Mouse (Mus musculus) retina, adult 2 months (tissue): ENCODE measurements around the gene Ltbp1.

ENCODE experiments used
- DNase-seq: peaks from one replicate; pipeline ENCODE4 v3.0.0-alpha.2; 2012; ENCODE audit warnings: low read depth, low spot score

Gene Ltbp1

GRCm38 (mm10) chr17:75355431-75355830, 350.1 kb downstream of the Ltbp1 start:
- DNase-seq, result no peak

- DNase-seq, result no peak
Observed at GRCm38 (mm10) chr17:75360111-75360510, 354.7 kb downstream of the Ltbp1 start.

- DNase-seq, result no peak
Observed at GRCm38 (mm10) chr17:75366332-75366731, 361.0 kb downstream of the Ltbp1 start.

GRCm38 (mm10) chr17:75367486-75368155, 362.3 kb downstream of the Ltbp1 start:
- DNase-seq, result no peak

GRCm38 (mm10) chr17:75368580-75368979, 363.2 kb downstream of the Ltbp1 start:
- no peak for DNase-seq

- DNase-seq, result no peak
Observed at GRCm38 (mm10) chr17:75369351-75369750, 364.0 kb downstream of the Ltbp1 start.

GRCm38 (mm10) chr17:75370120-75370519, 364.8 kb downstream of the Ltbp1 start:
- no peak for DNase-seq

GRCm38 (mm10) chr17:75371650-75372049, 366.3 kb downstream of the Ltbp1 start:
- no peak for DNase-seq

GRCm38 (mm10) chr17:75372371-75372770, 367.0 kb downstream of the Ltbp1 start:
- no peak for DNase-seq

- DNase-seq, result no peak
Observed at GRCm38 (mm10) chr17:75374287-75375024, 369.1 kb downstream of the Ltbp1 start.

GRCm38 (mm10) chr17:75378256-75378871, 373.0 kb downstream of the Ltbp1 start:
- no peak for DNase-seq

GRCm38 (mm10) chr17:75380167-75380566, 374.8 kb downstream of the Ltbp1 start:
- DNase-seq, result no peak

GRCm38 (mm10) chr17:75388402-75388801, 383.0 kb downstream of the Ltbp1 start:
- DNase-seq, result no peak

- DNase-seq, result no peak
Observed at GRCm38 (mm10) chr17:75390142-75390541, 384.8 kb downstream of the Ltbp1 start.

GRCm38 (mm10) chr17:75391429-75392192, 386.2 kb downstream of the Ltbp1 start:
- no peak for DNase-seq

- DNase-seq, result no peak
Observed at GRCm38 (mm10) chr17:75406405-75406804, 401.0 kb downstream of the Ltbp1 start.

- no peak for DNase-seq
Observed at GRCm38 (mm10) chr17:75416861-75417260, 411.5 kb downstream of the Ltbp1 start.

- DNase-seq, result no peak
Observed at GRCm38 (mm10) chr17:75434152-75434551, 428.8 kb downstream of the Ltbp1 start.

GRCm38 (mm10) chr17:75434871-75435270, 429.5 kb downstream of the Ltbp1 start:
- DNase-seq, result no peak

- DNase-seq, result no peak
Observed at GRCm38 (mm10) chr17:75435599-75435998, 430.2 kb downstream of the Ltbp1 start, which contains the start of gene Rasgrp3. TSS of gene Rasgrp3 (plus strand) at chr17:75435896.

- DNase-seq, result no peak
Observed at GRCm38 (mm10) chr17:75436095-75436494, 430.7 kb downstream of the Ltbp1 start.

GRCm38 (mm10) chr17:75436819-75437218, 431.5 kb downstream of the Ltbp1 start:
- DNase-seq, result no peak
